ENCODE assay signal across 8 mouse cellular contexts in the genomic region with DNA sequence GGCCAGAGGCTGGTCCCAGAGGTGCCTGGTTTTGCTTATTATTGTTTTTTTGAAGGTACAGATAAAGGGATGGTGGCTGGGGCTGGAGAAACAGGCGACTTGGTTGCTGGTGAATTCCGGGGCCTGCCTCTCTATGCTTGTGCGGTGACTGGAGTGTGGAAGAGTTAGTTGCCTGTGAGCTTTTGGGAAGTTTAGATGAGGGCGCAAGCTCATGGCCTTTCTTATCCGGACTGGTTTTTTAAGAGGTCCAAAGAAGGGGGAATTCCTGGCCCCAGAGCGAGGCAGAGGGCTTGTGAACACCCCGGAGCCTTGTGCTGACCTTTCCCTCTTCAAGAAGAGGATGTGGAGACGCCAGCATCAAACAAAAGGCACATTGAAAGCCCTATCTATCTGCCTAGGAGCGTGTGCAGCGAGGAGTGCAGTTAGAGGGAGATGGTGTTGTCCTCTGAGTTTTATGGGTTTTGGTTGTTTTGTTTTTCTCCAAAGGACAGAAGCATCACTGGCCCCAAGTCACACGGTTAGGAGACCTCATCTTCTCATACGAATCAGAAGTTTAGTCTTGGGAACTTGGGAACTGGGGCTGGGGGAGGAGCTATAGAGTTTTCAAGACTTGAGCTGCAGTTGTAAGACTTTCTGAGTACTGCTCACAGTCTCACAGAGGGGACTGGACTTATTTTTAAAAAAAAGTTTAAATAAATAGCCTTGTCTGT. TPM values are rescaled to one million over a fixed set of nuclear protein-coding genes. Genes with fewer than 3 reads are reported as not detected.
DNase-seq lines count a peak whose midpoint lies in the region; ATAC-seq and TF ChIP-seq lines count a peak whose summit lies in the region.

No protein-coding gene starts in this region.

- peak overlapping the region; percentile 98 for H3K4me3 ChIP-seq in heart, embryonic 11.5 days (ENCODE audit: low read depth, low read length)
- peak overlapping the region in 1 of 3 experiments; percentile 97 for H3K4me3 ChIP-seq in CH12.LX (replicated peaks in 1 of 3; ENCODE audit: low read depth in 2 of 3, low read length in 2 of 3, poor library complexity in 1 of 3)
- peak overlapping the region; percentile 95 for H3K4me3 ChIP-seq in forebrain, embryonic 15.5 days
- H3K4me3 ChIP-seq in liver, embryonic 11.5 days (ENCODE audit: low read depth, low read length), result peak overlapping the region; percentile 92

- no peak for TF ChIP-seq EP300 in CH12.LX (IDR thresholded peaks at IDR 0.05; ENCODE audit: low read length)

- no peaks in the 10 kb centered on the region for H3K27me3 ChIP-seq in heart, embryonic 11.5 days (ENCODE audit: control insufficient read depth, insufficient read depth, low read length)
- peaks cover 4% of the 10 kb centered on the region for H3K27me3 ChIP-seq in CH12.LX (replicated peaks)
- H3K27me3 ChIP-seq in forebrain, embryonic 15.5 days, result no peaks in the 10 kb centered on the region
- no peaks in the 10 kb centered on the region for H3K27me3 ChIP-seq in liver, embryonic 11.5 days (replicated peaks; ENCODE audit: control insufficient read depth, insufficient read depth, low read length)

- 3% methylated on average over 12 of the region's 12 CpGs for WGBS in heart, embryonic 11.5 days (ENCODE audit: insufficient replicate concordance)
- 2% methylated on average over 12 of the region's 12 CpGs for WGBS in forebrain, embryonic 15.5 days
- 16% methylated on average over 12 of the region's 12 CpGs for WGBS in liver, embryonic 11.5 days

- H3K4me2 ChIP-seq in heart, embryonic 11.5 days, result peak overlapping the region; percentile 97
- H3K4me2 ChIP-seq in CH12.LX (ENCODE audit: insufficient read depth, low read depth, poor library complexity, severe bottlenecking), result peak overlapping the region; percentile 63
- H3K4me2 ChIP-seq in forebrain, embryonic 15.5 days (replicated peaks), result peak overlapping the region; percentile 77
- peak overlapping the region; percentile 98 for H3K4me2 ChIP-seq in liver, embryonic 11.5 days

- peak overlapping the region; percentile 97 for H3K27ac ChIP-seq in heart, embryonic 11.5 days (ENCODE audit: low read depth, low read length)
- no peak overlapping the region for H3K27ac ChIP-seq in CH12.LX (ENCODE audit: insufficient read depth, low read depth)
- peak overlapping the region; percentile 100 for H3K27ac ChIP-seq in forebrain, embryonic 15.5 days (replicated peaks)
- H3K27ac ChIP-seq in liver, embryonic 11.5 days (ENCODE audit: low read depth, low read length), result peak overlapping the region; percentile 98

- dilution Hi-C loops in CH12.LX (cut with MboI; ENCODE audit: extremely low pct_ligation_motif_present, extremely low pct_unique_long_range_greater_than_20kb, low sequenced_read_pairs), result no loop called here

- peak overlapping the region; percentile 99 for H3K9ac ChIP-seq in heart, embryonic 11.5 days (ENCODE audit: low read depth, low read length)
- no peak overlapping the region; the same call in 1 of the 2 replicates for H3K9ac ChIP-seq in CH12.LX (ENCODE audit: insufficient read depth, low read depth)
- peak overlapping the region; percentile 97 for H3K9ac ChIP-seq in forebrain, embryonic 15.5 days (replicated peaks)
- H3K9ac ChIP-seq in liver, embryonic 11.5 days (ENCODE audit: low read depth, low read length), result peak overlapping the region; percentile 75

- intact Hi-C loops in left cerebral cortex, postnatal 36 days (cut with DNase I), result loop anchor here (2.0 to 5.0 kb wide), 2 partner anchors 35 to 103 kb away; no protein-coding TSS in a partner anchor

- H3K79me2 ChIP-seq in CH12.LX (replicated peaks; ENCODE audit: control insufficient read depth, extremely low read depth, insufficient read depth, poor library complexity, severe bottlenecking), result peaks cover 63% of the 10 kb centered on the region

- in situ Hi-C loops in CH12.LX (cut with MboI; ENCODE audit: low pct_ligation_motif_present, low pct_unique_long_range_greater_than_20kb, low sequenced_read_pairs), result loop anchor here (10.0 to 25.0 kb wide), 2 partner anchors 103 to 975 kb away; a partner anchor contains a TSS

- TF ChIP-seq CTCF in CH12.LX (conservative IDR thresholded peaks at IDR 0.05 in 1 of 2, IDR thresholded peaks at IDR 0.05 in 1 of 2; ENCODE audit: low read depth in 2 of 2, low read length in 2 of 2), result no peak

- H3K36me3 ChIP-seq in heart, embryonic 11.5 days (ENCODE audit: control insufficient read depth, insufficient read depth, low read length), result no peaks in the 10 kb centered on the region
- peaks cover 0 to 5% of the 10 kb centered on the region in 2 experiments for H3K36me3 ChIP-seq in CH12.LX (replicated peaks in 1 of 2; ENCODE audit: control insufficient read depth in 1 of 2, insufficient read depth in 1 of 2, low read length in 1 of 2)
- H3K36me3 ChIP-seq in forebrain, embryonic 15.5 days, result no peaks in the 10 kb centered on the region
- H3K36me3 ChIP-seq in liver, embryonic 11.5 days (ENCODE audit: control insufficient read depth, insufficient read depth, low read length), result no peaks in the 10 kb centered on the region

- H3K4me1 ChIP-seq in heart, embryonic 11.5 days (ENCODE audit: control insufficient read depth, insufficient read depth, low read length), result peaks cover 63% of the 10 kb centered on the region
- peaks cover 16 to 60% of the 10 kb centered on the region in 2 experiments for H3K4me1 ChIP-seq in CH12.LX (ENCODE audit: control insufficient read depth in 1 of 2, insufficient read depth in 2 of 2)
- peaks cover 71% of the 10 kb centered on the region for H3K4me1 ChIP-seq in forebrain, embryonic 15.5 days
- peaks cover 63% of the 10 kb centered on the region for H3K4me1 ChIP-seq in liver, embryonic 11.5 days (replicated peaks; ENCODE audit: control insufficient read depth, insufficient read depth, low read length)

- TF ChIP-seq RAD21 in CH12.LX (IDR thresholded peaks at IDR 0.05; ENCODE audit: low read depth, low read length), result no peak

- TF ChIP-seq POLR2A in CH12.LX (IDR thresholded peaks at IDR 0.05; ENCODE audit: low read depth, low read length), result no peak

- DNase-seq in heart, postnatal 4 days, result no peak
- DNase-seq in CH12.LX (ENCODE audit: extremely low read depth), result no peak
- no peak for DNase-seq in liver, embryonic 11.5 days (ENCODE audit: low spot score)
- no peak for DNase-seq in left cerebral cortex, postnatal 36 days (ENCODE audit: low spot score in 2 of 2)
- DNase-seq in urinary bladder, postnatal 36 days (ENCODE audit: low spot score in 2 of 2), result no peak
- no peak for DNase-seq in adrenal gland, postnatal 14 days

- no peaks in the 10 kb centered on the region for H3K9me3 ChIP-seq in heart, embryonic 11.5 days (replicated peaks; ENCODE audit: control insufficient read depth, low read length)
- no peaks in the 10 kb centered on the region for H3K9me3 ChIP-seq in CH12.LX (replicated peaks; ENCODE audit: low read length)
- H3K9me3 ChIP-seq in forebrain, embryonic 15.5 days, result no peaks in the 10 kb centered on the region
- no peaks in the 10 kb centered on the region for H3K9me3 ChIP-seq in liver, embryonic 11.5 days (ENCODE audit: control insufficient read depth, low read length)

- ATAC-seq in heart, embryonic 11.5 days (replicated peaks; ENCODE audit: insufficient number of reproducible peaks, low FRiP score, low TSS enrichment), result no peak
- ATAC-seq in forebrain, embryonic 15.5 days (replicated peaks), result no peak
- ATAC-seq in liver, embryonic 11.5 days (replicated peaks; ENCODE audit: low FRiP score), result no peak

TF ChIP-seq in CH12.LX, 34 proteins besides CTCF, POLR2A, EP300 and RAD21:
- TF ChIP-seq CHD1 (IDR thresholded peaks at IDR 0.05; ENCODE audit: low read depth, low read length), result no peak
- no peak for TF ChIP-seq RCOR1 (conservative IDR thresholded peaks at IDR 0.05; ENCODE audit: low read depth, low read length)
- TF ChIP-seq POLR2AphosphoS2 (IDR thresholded peaks at IDR 0.05; ENCODE audit: low read depth, low read length), result no peak
- TF ChIP-seq NRF1 (IDR thresholded peaks at IDR 0.05; ENCODE audit: low read depth, low read length), result no peak
- no peak for TF ChIP-seq JUN (IDR thresholded peaks at IDR 0.05; ENCODE audit: insufficient read depth, low read depth, low read length)
- no peak for TF ChIP-seq UBTF (IDR thresholded peaks at IDR 0.05; ENCODE audit: low read depth, low read length)
- TF ChIP-seq ZKSCAN1 (IDR thresholded peaks at IDR 0.05; ENCODE audit: borderline replicate concordance, low read depth, low read length), result no peak
- no peak for TF ChIP-seq IRF4 (IDR thresholded peaks at IDR 0.05; ENCODE audit: low read depth, low read length)
- no peak for TF ChIP-seq CHD2 (IDR thresholded peaks at IDR 0.05; ENCODE audit: low read length)
- TF ChIP-seq BHLHE40 (IDR thresholded peaks at IDR 0.05; ENCODE audit: low read depth, low read length), result no peak
- no peak for TF ChIP-seq MAFK (IDR thresholded peaks at IDR 0.05; ENCODE audit: insufficient replicate concordance, low read length)
- TF ChIP-seq HCFC1 (IDR thresholded peaks at IDR 0.05; ENCODE audit: low read depth, low read length), result no peak
- TF ChIP-seq JUND (conservative IDR thresholded peaks at IDR 0.05; ENCODE audit: low read depth, low read length), result no peak
- no peak for TF ChIP-seq GABPA (IDR thresholded peaks at IDR 0.05; ENCODE audit: insufficient replicate concordance, low read depth, low read length)
- TF ChIP-seq MAX (IDR thresholded peaks at IDR 0.05; ENCODE audit: low read length), result no peak
- TF ChIP-seq KAT2A (IDR thresholded peaks at IDR 0.05; ENCODE audit: insufficient replicate concordance, low read length), result no peak
- no peak for TF ChIP-seq SIN3A (IDR thresholded peaks at IDR 0.05; ENCODE audit: low read length)
- no peak for TF ChIP-seq USF1 (IDR thresholded peaks at IDR 0.05; ENCODE audit: low read depth, low read length)
- TF ChIP-seq ZMIZ1 (IDR thresholded peaks at IDR 0.05; ENCODE audit: low read depth, low read length), result no peak

RNA-seq across cellular contexts. Expression of a gene that starts 2.8 kb away (rescaled TPM):
- 34.9 and 36.2 TPM in 2 replicates for polyA plus RNA-seq in heart, embryonic 11.5 days (2014; fragmentation: Nextera tagmentation; extraction: Ambion mirVana)
- total RNA-seq in heart, postnatal 4 days (2021), result 10 to 100 TPM; 67.0 to 78.5 TPM
- 9.6 and 11.1 TPM in 2 replicates for total RNA-seq in CH12.LX (2012; rRNA removed)
- total RNA-seq in CH12.LX (2014; rRNA removed), result 2.0 and 3.7 TPM in 2 replicates
- 31.9 and 45.8 TPM in 2 replicates for polyA plus RNA-seq in CH12.LX (2012; ENCODE audit: insufficient read length, low read depth)
- polyA plus RNA-seq in forebrain, embryonic 15.5 days (2015; fragmentation: Nextera tagmentation; extraction: Ambion mirVana), result 57.5 and 63.9 TPM in 2 replicates
- 27.5 and 31.0 TPM in 2 replicates for polyA plus RNA-seq in liver, embryonic 11.5 days (2014; fragmentation: Nextera tagmentation; extraction: Ambion mirVana)
- 100 to 1,000 TPM in 1 of 2 experiments, 10 to 100 TPM in 1; 83.9 to 111 TPM for total RNA-seq in left cerebral cortex, postnatal 36 days (2021)
- 96.4 and 96.9 TPM in 2 replicates for total RNA-seq in adrenal gland, postnatal 14 days (2021)
